Mouse (Mus musculus) frontal cortex, adult 2 months (tissue): Measurements from ENCODE around the gene Rin2. TPM values are rescaled to one million over a fixed set of nuclear protein-coding genes. Genes with fewer than 3 reads are reported as not detected.

Experiments used
- DNase-seq, 2 experiments: peaks; one replicate each; pipeline ENCODE4 v3.0.0; 2022; ENCODE audit warnings: low spot score in 1 of 2; ENCODE audit errors: extremely low spot score in 1 of 2
- polyA plus RNA-seq: library from polyadenylated mRNA; depleted of rRNA; stranded (reverse); fragments of >200 nt; gene quantifications from 2 replicates; pipeline ENCODE4 v1.2.3, GENCODE M21; 2012; rRNA removed

The Rin2 gene
- polyA plus RNA-seq, 1 experiment: 18.5 TPM

- DNase-seq: no peak
Measured at GRCm38 (mm10) chr2:145936975-145937374, 262.0 kb downstream of the Rin2 start.

Other genes starting within 250 kb of the Rin2 start
- 71.1 and 90.5 TPM in 2 replicates for gene Naa20, start 226.9 kb downstream of the Rin2 start, polyA plus RNA-seq